Mouse (Mus musculus) small intestine, adult 2 months (tissue): ENCODE data around the gene Gm20696. TPM values are rescaled to one million over a fixed set of nuclear protein-coding genes. Genes with fewer than 3 reads are reported as not detected.

ENCODE experiments used
- H3K27ac ChIP-seq: fragments of 200-500 bp; 2 replicates; pipeline ENCODE4 v1.5.1; 2012; ENCODE audit warnings: low read depth, low read length, control low read depth, inconsistent platforms; ENCODE audit not compliant: insufficient read depth
- H3K27me3 ChIP-seq: fragments of 200-500 bp; 2 replicates; pipeline ENCODE4 v1.6.1; 2012; ENCODE audit warnings: mild to moderate bottlenecking, moderate library complexity, low read length, inconsistent platforms; ENCODE audit not compliant: control insufficient read depth, insufficient read depth
- H3K36me3 ChIP-seq: fragments of 200-500 bp; 2 replicates; pipeline ENCODE4 v1.6.1; 2012; ENCODE audit warnings: mild to moderate bottlenecking, low read length, control low read depth, inconsistent platforms; ENCODE audit not compliant: control insufficient read depth, insufficient read depth
- H3K4me1 ChIP-seq: fragments of 200-500 bp; 2 replicates; pipeline ENCODE4 v1.6.1; 2012; ENCODE audit warnings: low read length, inconsistent platforms, mixed read lengths; ENCODE audit not compliant: control insufficient read depth, insufficient read depth, insufficient read length
- H3K4me3 ChIP-seq: fragments of 200-500 bp; 2 replicates; pipeline ENCODE4 v1.5.1; 2012; ENCODE audit warnings: low read depth, mild to moderate bottlenecking, control low read depth, inconsistent platforms, low read length, moderate library complexity
- CTCF ChIP-seq: fragments of 200-500 bp; IDR thresholded peaks from 2 replicates; pipeline ENCODE4 v1.5.1; 2012; ENCODE audit warnings: low read depth, mild to moderate bottlenecking, control low read depth, inconsistent platforms, low read length, moderate library complexity, mixed read lengths; ENCODE audit not compliant: insufficient replicate concordance, insufficient read length; ENCODE audit errors: extremely low read depth
- POLR2A ChIP-seq: fragments of 200-500 bp; IDR thresholded peaks from 2 replicates; pipeline ENCODE4 v1.6.1; 2012; ENCODE audit warnings: low read depth, mild to moderate bottlenecking, control low read depth, inconsistent platforms, low read length, moderate library complexity
- WGBS: fragments of 180-500 bp; shearing (Covaris S2); methylation state at CpG from one replicate; pipeline ENCODE4 v1.1.7; 2018; 5-methylcytosine and 5-hydroxymethylcytosine counted together
- polyA plus RNA-seq: library from polyadenylated mRNA; depleted of rRNA; stranded (reverse); fragments of >200 nt; gene quantifications from 2 replicates; pipeline ENCODE4 v1.2.3, GENCODE M21; 2012

Gene Gm20696
- polyA plus RNA-seq, 1 experiment, result 0.57 TPM

GRCm38 (mm10) chr6:99350566-99350965 lies 316.0 kb downstream of the Gm20696 start:
- TF ChIP-seq POLR2A (no peak), CTCF (no peak)
- no peaks in the 10 kb centered on the region for H3K27me3 ChIP-seq
- H3K4me1 ChIP-seq, result peaks cover 3% of the 10 kb centered on the region; the same call in 1 of the 2 replicates
- WGBS, result 93% methylated on average over 3 of the region's 3 CpGs
- H3K36me3 ChIP-seq, result no peaks in the 10 kb centered on the region
- no peak overlapping the region for H3K27ac ChIP-seq
- no peak overlapping the region for H3K4me3 ChIP-seq

- Histone ChIP-seq H3K27me3 (no peaks in the 10 kb centered on the region), H3K4me3 (no peak overlapping the region), H3K4me1 (peaks cover 3% of the 10 kb centered on the region; the same call in 1 of the 2 replicates), H3K27ac (no peak overlapping the region), H3K36me3 (no peaks in the 10 kb centered on the region)
- 87% methylated on average over 5 of the region's 5 CpGs for WGBS
- no peak for TF ChIP-seq POLR2A
- TF ChIP-seq CTCF, result no peak
Observed at GRCm38 (mm10) chr6:99350156-99350555, 316.4 kb downstream of the Gm20696 start.

GRCm38 (mm10) chr6:99347836-99348235 lies 318.8 kb downstream of the Gm20696 start:
- TF ChIP-seq CTCF, result no peak
- H3K36me3 ChIP-seq, result no peaks in the 10 kb centered on the region

GRCm38 (mm10) chr6:99344966-99345365 lies 321.6 kb downstream of the Gm20696 start:
- TF ChIP-seq POLR2A, result no peak
- TF ChIP-seq CTCF, result no peak
- WGBS, result 96% methylated on average over 7 of the region's 7 CpGs
- Histone ChIP-seq H3K27ac (no peak overlapping the region), H3K4me3 (no peak overlapping the region), H3K4me1 (peaks cover 6% of the 10 kb centered on the region; the same call in 1 of the 2 replicates), H3K36me3 (no peaks in the 10 kb centered on the region), H3K27me3 (no peaks in the 10 kb centered on the region)

More at GRCm38 (mm10) chr6:99347836-99348235, 318.8 kb downstream of the Gm20696 start:
- WGBS, result 39% methylated on average over 10 of the region's 10 CpGs
- Histone ChIP-seq H3K4me1 (peaks cover 6% of the 10 kb centered on the region; the same call in 1 of the 2 replicates), H3K4me3 (no peak overlapping the region), H3K27ac (no peak overlapping the region), H3K27me3 (no peaks in the 10 kb centered on the region)

- Histone ChIP-seq H3K4me3 (no peak overlapping the region), H3K36me3 (no peaks in the 10 kb centered on the region), H3K4me1 (peaks cover 6% of the 10 kb centered on the region; the same call in 1 of the 2 replicates), H3K27ac (no peak overlapping the region), H3K27me3 (no peaks in the 10 kb centered on the region)
- TF ChIP-seq CTCF, result no peak
- no peak for TF ChIP-seq POLR2A
- 34% methylated on average over 3 of the region's 3 CpGs for WGBS
Observed at GRCm38 (mm10) chr6:99344357-99344756, 322.2 kb downstream of the Gm20696 start.

- no peak for TF ChIP-seq CTCF
- Histone ChIP-seq H3K36me3 (no peaks in the 10 kb centered on the region), H3K27me3 (no peaks in the 10 kb centered on the region), H3K4me3 (no peak overlapping the region), H3K27ac (no peak overlapping the region), H3K4me1 (peaks cover 8% of the 10 kb centered on the region; the same call in 1 of the 2 replicates)
- 61% methylated on average over 3 of the region's 3 CpGs for WGBS
Observed at GRCm38 (mm10) chr6:99343815-99344214, 322.8 kb downstream of the Gm20696 start.

- TF ChIP-seq POLR2A, result no peak
- TF ChIP-seq CTCF, result no peak
- H3K27ac ChIP-seq, result no peak overlapping the region
- no peaks in the 10 kb centered on the region for H3K36me3 ChIP-seq
- 92% methylated on average over 3 of the region's 3 CpGs for WGBS
- peaks cover 13% of the 10 kb centered on the region; the same call in 1 of the 2 replicates for H3K4me1 ChIP-seq
- H3K27me3 ChIP-seq, result no peaks in the 10 kb centered on the region
- H3K4me3 ChIP-seq, result no peak overlapping the region
Observed at GRCm38 (mm10) chr6:99342416-99342815, 324.2 kb downstream of the Gm20696 start.

- WGBS, result 91% methylated on average over 4 of the region's 4 CpGs
- Histone ChIP-seq H3K36me3 (no peaks in the 10 kb centered on the region), H3K4me3 (no peak overlapping the region)
Observed at GRCm38 (mm10) chr6:99340902-99341301, 325.7 kb downstream of the Gm20696 start.

More at GRCm38 (mm10) chr6:99340902-99341301, 325.7 kb downstream of the Gm20696 start:
- H3K27me3 ChIP-seq, result no peaks in the 10 kb centered on the region
- no peak overlapping the region for H3K27ac ChIP-seq
- H3K4me1 ChIP-seq, result peaks cover 16% of the 10 kb centered on the region; the same call in 1 of the 2 replicates
- TF ChIP-seq POLR2A, result no peak
- no peak for TF ChIP-seq CTCF
